Mouse (Mus musculus) small intestine, adult 2 months (tissue): ENCODE data around the gene Hhat.

Experiments used
- CTCF ChIP-seq: fragments of 200-500 bp; IDR thresholded peaks from 2 replicates; pipeline ENCODE4 v1.5.1; 2012; ENCODE audit warnings: low read depth, mild to moderate bottlenecking, control low read depth, inconsistent platforms, low read length, moderate library complexity, mixed read lengths; ENCODE audit not compliant: insufficient replicate concordance, insufficient read length; ENCODE audit errors: extremely low read depth
- POLR2A ChIP-seq: fragments of 200-500 bp; IDR thresholded peaks from 2 replicates; pipeline ENCODE4 v1.6.1; 2012; ENCODE audit warnings: low read depth, mild to moderate bottlenecking, control low read depth, inconsistent platforms, low read length, moderate library complexity

- TF ChIP-seq CTCF = no peak
- TF ChIP-seq POLR2A = no peak
These were observed 21.6 kb downstream of the Hhat start for GRCm38 (mm10) chr1:192749270-192750041.
